Mouse (Mus musculus): ENCODE measurements around the gene Vps41. TPM values are rescaled to one million over a fixed set of nuclear protein-coding genes. Genes with fewer than 3 reads are reported as not detected.

The Vps41 gene
- polyA plus RNA-seq, 1 experiment: 76.9 TPM

DNA sequence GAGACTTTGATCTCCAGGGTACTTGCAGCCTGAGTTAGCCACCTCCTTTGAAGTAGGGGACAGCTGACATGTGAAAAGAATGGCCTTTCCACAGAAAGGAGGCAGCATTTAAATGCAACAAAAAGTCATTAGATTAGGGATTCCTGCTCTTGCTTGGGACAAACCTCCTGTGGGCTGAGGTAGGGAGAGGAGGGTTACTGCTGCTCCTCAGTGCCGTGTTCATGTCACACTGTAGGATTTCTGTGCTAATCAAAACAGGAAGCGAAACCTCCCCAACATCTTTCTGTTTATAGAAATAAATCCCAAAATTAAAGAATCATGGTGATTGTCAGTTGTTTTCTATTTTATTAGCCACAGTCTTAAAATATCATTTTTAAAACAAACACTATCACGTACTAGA lies 77.4 kb downstream of the Vps41 start:
- no peak for TF ChIP-seq CTCF (IDR thresholded peaks at IDR 0.05; ENCODE audit: borderline replicate concordance, extremely low read depth, insufficient read depth, insufficient read length)
- TF ChIP-seq POLR2A (IDR thresholded peaks at IDR 0.05; ENCODE audit: borderline replicate concordance, extremely low read depth, insufficient read depth, insufficient read length, poor library complexity, severe bottlenecking): no peak
- DNase-seq (ENCODE audit: low read depth): no peak

DNA sequence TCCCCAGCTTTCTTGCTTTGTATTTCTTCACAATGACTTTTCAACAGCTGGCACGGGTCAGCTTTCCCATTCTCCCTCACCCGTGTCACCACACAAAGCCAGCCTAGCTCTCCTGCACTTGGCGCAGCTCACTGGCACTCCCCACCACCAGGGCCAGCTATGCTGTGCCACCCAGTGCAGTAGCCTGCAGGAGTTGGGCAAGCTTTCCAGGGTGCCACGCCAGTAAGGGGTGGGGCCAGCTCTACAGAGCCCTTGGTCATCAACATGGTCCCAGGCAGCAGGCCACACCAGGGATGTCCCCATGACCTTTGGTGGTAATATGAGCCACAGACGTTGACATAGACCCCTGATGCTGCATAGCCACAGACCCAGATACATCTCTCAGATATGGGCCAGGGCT lies 80.5 kb downstream of the Vps41 start:
- TF ChIP-seq POLR2A (IDR thresholded peaks at IDR 0.05; ENCODE audit: borderline replicate concordance, extremely low read depth, insufficient read depth, insufficient read length, poor library complexity, severe bottlenecking): no peak
- no peak for DNase-seq (ENCODE audit: low read depth)

- DNase-seq (ENCODE audit: low read depth): no peak
- TF ChIP-seq POLR2A (IDR thresholded peaks at IDR 0.05; ENCODE audit: borderline replicate concordance, extremely low read depth, insufficient read depth, insufficient read length, poor library complexity, severe bottlenecking) (no peak), CTCF (IDR thresholded peaks at IDR 0.05; ENCODE audit: borderline replicate concordance, extremely low read depth, insufficient read depth, insufficient read length) (no peak)
Observed at GRCm38 (mm10) chr13:18800434-18800833, 83.3 kb downstream of the Vps41 start.

DNA sequence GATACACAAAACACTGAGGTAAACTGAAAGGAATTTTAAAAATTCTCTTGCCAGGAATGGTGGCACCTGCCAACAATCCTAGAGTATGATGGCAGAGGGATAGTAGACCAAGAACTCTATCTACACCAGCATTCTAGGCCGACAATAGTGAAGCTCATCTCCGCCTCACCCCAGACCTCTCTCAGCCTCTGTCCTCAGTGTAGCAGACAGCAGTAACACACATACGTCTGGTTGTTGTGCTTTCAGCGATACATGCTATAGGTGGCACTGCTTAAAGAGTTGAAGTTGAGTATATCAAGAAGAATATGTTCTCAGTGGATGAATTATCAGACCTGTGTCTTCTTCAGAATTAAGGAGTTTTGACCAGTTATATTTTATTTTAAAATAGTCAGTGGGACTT lies 92.4 kb downstream of the Vps41 start:
- peak; percentile 22 for DNase-seq (ENCODE audit: low read depth)

DNA sequence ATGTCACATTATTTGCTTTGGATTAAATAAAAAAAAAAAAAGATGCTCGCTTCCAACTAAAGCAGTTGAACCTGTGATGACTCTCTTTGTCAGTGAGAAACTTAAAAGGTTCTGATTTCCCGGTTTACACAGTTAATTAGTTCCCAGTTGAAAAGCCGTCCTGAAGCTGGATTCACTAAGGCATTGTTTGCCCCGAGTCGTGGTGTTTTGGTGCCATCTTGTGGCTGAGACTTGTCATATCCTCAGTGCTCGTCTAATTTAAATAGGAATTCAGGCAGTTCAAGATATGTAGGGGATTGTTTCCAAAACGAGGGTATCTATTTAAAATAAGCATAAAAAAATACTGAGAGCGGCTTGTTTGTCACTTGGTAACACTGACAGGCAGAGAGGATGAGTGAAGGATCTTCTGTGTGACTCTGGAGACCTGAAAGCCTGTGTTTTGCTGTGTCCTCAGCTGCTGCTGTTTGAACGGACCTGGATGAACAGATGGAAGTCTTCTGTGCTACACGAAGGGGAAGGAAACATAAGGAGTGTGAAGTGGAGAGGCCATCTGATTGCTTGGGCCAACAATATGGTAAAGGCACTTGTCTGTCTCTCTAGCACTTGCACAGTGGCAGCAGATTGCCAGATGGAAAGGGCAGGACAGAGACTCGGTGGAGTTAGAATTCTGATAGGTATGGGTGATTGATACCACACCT lies 93.0 kb downstream of the Vps41 start:
- TF ChIP-seq POLR2A (IDR thresholded peaks at IDR 0.05; ENCODE audit: borderline replicate concordance, extremely low read depth, insufficient read depth, insufficient read length, poor library complexity, severe bottlenecking) (no peak), CTCF (IDR thresholded peaks at IDR 0.05; ENCODE audit: borderline replicate concordance, extremely low read depth, insufficient read depth, insufficient read length) (peak; percentile 89; the same call in 1 of the 2 replicates)
- peak; percentile 94 for DNase-seq (ENCODE audit: low read depth)

More for the DNA sequence above, 92.4 kb downstream of the Vps41 start:
- TF ChIP-seq CTCF (IDR thresholded peaks at IDR 0.05; ENCODE audit: borderline replicate concordance, extremely low read depth, insufficient read depth, insufficient read length): no peak
- no peak for TF ChIP-seq POLR2A (IDR thresholded peaks at IDR 0.05; ENCODE audit: borderline replicate concordance, extremely low read depth, insufficient read depth, insufficient read length, poor library complexity, severe bottlenecking)

DNA sequence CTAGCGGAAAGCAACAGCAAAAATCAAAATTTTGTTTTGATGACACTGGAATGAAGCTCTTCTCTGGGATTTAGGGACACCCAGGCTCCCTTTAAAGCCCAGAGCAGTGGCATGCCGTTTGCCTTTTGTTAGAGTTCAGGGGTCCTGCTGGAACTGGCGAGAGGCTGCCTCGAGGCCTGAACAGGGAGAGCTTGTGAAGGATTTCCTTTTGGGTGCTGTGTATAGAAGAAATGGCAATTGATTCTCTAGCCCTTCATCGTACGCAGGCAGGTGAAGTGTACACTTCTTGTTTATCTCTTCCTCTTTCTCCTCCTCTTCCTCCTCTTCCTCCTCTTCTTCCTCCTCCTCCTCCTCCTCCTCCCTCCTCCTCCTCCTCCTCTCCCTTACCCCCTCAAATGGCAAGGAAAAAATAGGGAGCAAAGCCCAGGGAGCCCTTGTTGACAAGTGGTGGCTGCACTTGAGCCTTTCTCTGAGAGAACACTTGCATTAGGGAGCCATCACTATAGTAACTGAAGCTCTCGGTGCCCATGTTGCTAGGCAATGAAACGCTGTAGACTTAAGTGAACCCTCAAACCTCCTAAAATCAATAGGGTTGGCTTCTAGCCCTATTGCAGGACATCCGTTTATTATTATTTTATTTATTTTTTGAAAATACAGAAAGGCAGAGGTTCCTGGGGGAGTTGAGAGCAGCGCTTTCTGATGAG lies 107.5 kb downstream of the Vps41 start:
- TF ChIP-seq POLR2A (IDR thresholded peaks at IDR 0.05; ENCODE audit: borderline replicate concordance, extremely low read depth, insufficient read depth, insufficient read length, poor library complexity, severe bottlenecking) (no peak), CTCF (IDR thresholded peaks at IDR 0.05; ENCODE audit: borderline replicate concordance, extremely low read depth, insufficient read depth, insufficient read length) (no peak)
- DNase-seq (ENCODE audit: low read depth): peak; percentile 76

GRCm38 (mm10) chr13:18827029-18827428 lies 109.9 kb downstream of the Vps41 start:
- no peak for DNase-seq (ENCODE audit: low read depth)

DNA sequence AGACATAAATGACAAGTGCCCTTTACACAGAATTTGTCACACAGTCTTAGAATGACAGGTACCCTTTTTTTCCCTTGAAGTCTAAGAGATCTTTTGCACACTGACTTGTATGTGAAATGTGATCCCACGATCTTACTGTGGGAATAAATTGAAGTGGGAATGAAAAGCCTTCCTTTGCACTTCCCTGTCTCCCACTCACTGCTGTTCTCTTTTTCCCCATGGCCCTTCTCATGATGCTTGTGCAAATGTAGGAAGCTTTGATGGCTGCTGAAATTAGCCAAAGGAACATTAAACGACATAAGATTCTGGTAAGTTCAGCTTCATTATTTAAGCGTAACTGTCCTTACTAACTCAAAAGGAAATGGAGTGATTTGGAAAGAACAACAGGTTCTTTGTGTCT lies 113.4 kb downstream of the Vps41 start:
- no peak for DNase-seq (ENCODE audit: low read depth)
- TF ChIP-seq CTCF (IDR thresholded peaks at IDR 0.05; ENCODE audit: borderline replicate concordance, extremely low read depth, insufficient read depth, insufficient read length) (no peak), POLR2A (IDR thresholded peaks at IDR 0.05; ENCODE audit: borderline replicate concordance, extremely low read depth, insufficient read depth, insufficient read length, poor library complexity, severe bottlenecking) (no peak)

More at GRCm38 (mm10) chr13:18827029-18827428, 109.9 kb downstream of the Vps41 start:
- TF ChIP-seq CTCF (IDR thresholded peaks at IDR 0.05; ENCODE audit: borderline replicate concordance, extremely low read depth, insufficient read depth, insufficient read length): no peak
- no peak for TF ChIP-seq POLR2A (IDR thresholded peaks at IDR 0.05; ENCODE audit: borderline replicate concordance, extremely low read depth, insufficient read depth, insufficient read length, poor library complexity, severe bottlenecking)

DNA sequence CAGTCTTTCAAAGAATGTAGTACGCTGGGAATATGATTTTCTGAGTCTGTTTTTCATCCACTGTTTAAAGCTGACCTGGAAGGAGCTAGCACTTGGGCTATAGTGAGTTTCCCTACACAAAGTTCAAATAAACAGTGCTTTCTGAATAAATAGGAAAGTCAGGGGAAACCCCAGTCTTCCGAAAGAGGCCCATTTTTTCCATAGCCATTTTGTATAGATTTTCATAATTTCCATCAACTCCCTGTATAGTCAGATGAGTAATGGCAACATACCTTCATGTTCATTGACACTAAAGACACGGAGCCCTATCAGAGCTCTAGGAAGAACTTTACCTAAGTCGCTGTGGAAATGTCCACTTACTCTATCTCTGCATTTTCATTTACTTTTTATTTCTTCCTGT lies 122.1 kb downstream of the Vps41 start:
- DNase-seq (ENCODE audit: low read depth): no peak
- no peak for TF ChIP-seq POLR2A (IDR thresholded peaks at IDR 0.05; ENCODE audit: borderline replicate concordance, extremely low read depth, insufficient read depth, insufficient read length, poor library complexity, severe bottlenecking)
- TF ChIP-seq CTCF (IDR thresholded peaks at IDR 0.05; ENCODE audit: borderline replicate concordance, extremely low read depth, insufficient read depth, insufficient read length): no peak

- DNase-seq (ENCODE audit: low read depth): no peak
- no peak for TF ChIP-seq CTCF (IDR thresholded peaks at IDR 0.05; ENCODE audit: borderline replicate concordance, extremely low read depth, insufficient read depth, insufficient read length)
- no peak for TF ChIP-seq POLR2A (IDR thresholded peaks at IDR 0.05; ENCODE audit: borderline replicate concordance, extremely low read depth, insufficient read depth, insufficient read length, poor library complexity, severe bottlenecking)
Observed at GRCm38 (mm10) chr13:18840366-18840765, 123.3 kb downstream of the Vps41 start.

- DNase-seq (ENCODE audit: low read depth): no peak
- TF ChIP-seq POLR2A (IDR thresholded peaks at IDR 0.05; ENCODE audit: borderline replicate concordance, extremely low read depth, insufficient read depth, insufficient read length, poor library complexity, severe bottlenecking) (no peak), CTCF (IDR thresholded peaks at IDR 0.05; ENCODE audit: borderline replicate concordance, extremely low read depth, insufficient read depth, insufficient read length) (no peak)
Observed at GRCm38 (mm10) chr13:18841019-18841418, 123.9 kb downstream of the Vps41 start.

All from brain, embryonic 14.5 days (tissue).